Mouse (Mus musculus) adrenal gland (tissue): ENCODE measurements at regions not wholly inside any gene's neighbourhood (a gene's known extent, or its start where the extent isn't known, plus 50 kb on each side); places are given as distances from the start of the nearest gene placed in this dataset.
"Not testable (repeated sequence)": the region's sequence is repeated elsewhere in the genome, so short reads cannot be mapped to it uniquely, and the experiment has no call there.

Experiments
- intact Hi-C: fragments of 180-260 bp; cut with DNase I; formaldehyde crosslinking; loops from one replicate; pipeline ENCODE4 v1.15.1; 2025

GRCm38 (mm10) chr6:100428759-100429158 is 141.5 kb upstream of the Rybp start:
- intact Hi-C loops: no loop called here

- intact Hi-C loops: no loop called here
Observed at GRCm38 (mm10) chr6:100425551-100425950, 138.3 kb upstream of the Rybp start.

GRCm38 (mm10) chr6:100424788-100425403 is 137.6 kb upstream of the Rybp start:
- intact Hi-C loops: no loop called here

DNA sequence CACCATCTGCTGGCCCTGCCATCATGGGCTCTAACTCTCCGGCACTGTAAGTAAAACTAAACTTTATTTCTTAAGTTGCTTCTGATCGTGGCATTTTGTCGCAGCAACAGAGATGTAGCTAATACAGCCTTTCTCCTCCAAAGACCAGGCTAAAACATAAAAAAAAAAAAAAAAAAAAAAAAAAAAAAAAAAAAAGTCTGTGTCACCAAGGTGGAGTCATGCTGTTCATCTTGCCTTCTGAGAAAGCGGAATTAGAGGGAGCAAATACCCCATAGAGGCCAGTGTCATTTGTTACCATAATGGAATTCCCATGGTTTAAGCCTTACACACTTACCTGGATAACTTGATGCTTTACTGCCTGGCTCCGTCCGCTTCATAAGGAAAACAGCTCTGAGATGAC is 136.9 kb upstream of the Rybp start:
- intact Hi-C loops: no loop called here

DNA sequence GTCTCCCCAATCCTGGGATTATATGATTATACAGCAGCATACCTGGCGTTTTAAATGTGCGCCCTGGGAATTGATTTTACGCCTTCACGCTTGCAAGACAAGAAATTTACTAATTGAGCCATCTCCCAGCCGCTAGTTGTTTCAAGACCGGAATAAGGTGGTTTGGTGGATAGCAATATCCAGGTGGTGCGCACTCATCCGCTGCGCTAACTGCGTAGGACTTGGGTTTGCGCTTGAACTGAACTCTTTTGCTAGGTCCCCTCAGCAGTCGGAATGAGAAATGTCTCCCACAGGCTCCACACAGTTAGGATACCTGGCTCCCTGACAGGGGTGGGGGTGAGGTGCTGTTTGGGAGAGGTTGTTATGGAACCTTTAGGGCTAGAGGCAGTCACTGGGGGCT is 136.4 kb upstream of the Rybp start:
- intact Hi-C loops: no loop called here

DNA sequence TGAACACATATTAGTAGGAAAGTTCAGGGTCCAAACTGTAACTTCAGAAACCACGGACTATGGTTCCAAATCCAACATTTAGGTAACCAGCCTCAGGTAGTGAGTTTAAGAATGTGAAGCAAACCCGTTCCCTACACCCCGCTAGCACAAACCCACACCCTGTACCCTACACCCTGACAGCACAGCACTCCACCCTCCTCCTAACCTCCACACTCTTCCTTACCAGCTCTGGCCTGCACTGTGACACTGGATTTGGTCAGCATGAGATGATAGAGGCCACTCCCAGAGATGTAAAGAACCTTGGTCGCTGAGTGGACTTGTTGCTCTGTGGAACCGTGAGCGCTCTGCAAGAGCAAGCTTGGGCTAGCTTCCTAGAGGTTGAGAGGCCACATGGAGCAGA is 135.3 kb upstream of the Rybp start:
- intact Hi-C loops: no loop called here

DNA sequence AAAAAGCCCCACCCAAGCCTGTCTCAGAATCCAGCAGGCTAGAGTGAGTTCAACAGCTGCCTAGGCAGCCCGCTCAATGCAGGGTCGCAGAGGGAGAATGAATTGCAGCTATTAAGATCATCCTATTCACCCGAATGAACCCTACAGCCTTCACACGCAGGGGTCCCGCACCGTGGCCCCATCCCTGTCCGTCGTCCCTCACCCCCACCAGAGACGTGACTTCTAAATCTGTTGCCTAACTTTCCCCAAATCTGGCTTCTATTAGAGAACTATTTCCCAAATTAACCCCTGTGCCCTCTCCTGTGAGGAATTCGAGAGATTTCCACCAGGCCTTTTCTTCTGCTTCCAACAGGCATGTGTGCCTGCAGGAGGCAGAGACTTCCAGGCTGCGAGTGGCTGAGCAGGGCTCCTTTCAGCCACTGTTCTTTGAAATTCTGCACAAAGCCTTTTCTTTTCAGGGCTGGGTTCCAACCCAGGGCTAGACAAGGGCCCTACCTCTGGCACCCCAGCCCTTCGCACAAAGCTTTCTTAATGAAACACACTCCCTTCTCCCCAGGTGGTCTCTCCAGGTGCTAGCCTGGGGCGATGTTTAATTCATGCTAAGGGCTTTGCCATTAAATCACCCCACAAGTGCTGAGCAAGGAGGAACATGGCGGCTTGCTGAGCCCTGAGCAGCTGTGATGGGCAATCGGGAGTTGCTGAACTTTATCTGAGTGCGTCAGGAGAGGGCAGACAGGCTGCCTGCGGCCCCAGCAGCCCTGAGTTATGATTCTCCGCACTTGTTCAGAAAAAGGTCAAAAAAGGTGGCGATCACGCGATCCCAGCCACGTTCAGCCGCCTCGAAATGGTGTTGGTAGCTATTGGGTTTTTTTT is 134.7 kb upstream of the Rybp start:
- intact Hi-C loops: no loop called here

- intact Hi-C loops: no loop called here
Observed at GRCm38 (mm10) chr6:100420602-100421001, 133.3 kb upstream of the Rybp start.

DNA sequence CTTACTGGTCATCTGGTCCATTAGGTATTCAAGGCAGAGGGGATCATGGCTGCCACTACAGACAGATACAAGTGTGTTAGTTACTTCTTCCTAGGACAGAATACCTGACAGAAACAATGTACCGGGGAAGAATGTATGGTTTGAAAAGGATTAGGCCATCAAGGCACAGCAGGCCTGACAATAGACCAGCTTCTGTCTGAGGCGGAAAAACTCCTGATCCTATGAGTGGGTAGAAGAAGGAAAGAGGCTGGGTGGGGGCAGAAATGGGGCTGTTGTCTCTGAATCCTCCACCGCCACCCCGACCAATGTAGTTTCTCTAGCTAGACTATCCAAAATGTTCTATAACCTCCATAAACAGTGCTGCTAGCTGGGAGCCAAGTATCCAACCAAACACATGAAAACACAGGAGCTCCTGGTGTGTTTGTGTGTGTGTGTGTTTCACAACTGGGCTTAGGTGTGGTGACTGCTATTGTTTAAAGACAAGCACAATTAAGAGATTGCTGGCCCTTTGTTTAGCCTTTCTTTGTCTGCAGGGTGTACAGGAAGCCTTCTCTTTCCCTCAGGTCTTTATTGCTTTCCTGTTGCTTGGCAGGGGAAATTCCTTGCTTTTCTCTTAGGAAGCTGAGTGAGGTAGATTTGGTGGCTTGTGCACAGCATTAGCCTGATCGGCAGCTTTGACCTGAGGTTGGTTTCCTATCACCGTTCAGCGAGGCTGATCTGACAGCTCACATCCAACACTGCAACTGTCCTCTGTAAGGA is 132.7 kb upstream of the Rybp start:
- intact Hi-C loops: no loop called here

DNA sequence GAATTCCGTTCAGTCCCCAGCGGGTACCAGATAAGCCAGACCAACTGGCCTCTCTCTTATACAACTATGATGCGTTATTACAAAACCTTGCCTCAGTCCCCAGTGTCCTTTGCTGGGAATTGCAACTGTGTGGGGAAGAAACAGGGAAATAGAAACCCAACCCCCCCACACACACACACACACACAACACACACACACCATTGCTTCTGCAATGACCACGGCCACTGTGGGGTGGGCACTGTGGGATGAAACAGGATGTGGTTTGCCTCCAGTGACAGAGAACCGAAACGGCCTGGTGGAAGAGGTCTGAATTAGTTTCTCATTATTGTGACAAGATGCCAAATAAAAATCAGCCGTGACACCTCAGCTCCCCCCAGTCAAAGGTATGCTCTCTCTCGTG is 128.8 kb upstream of the Rybp start:
- intact Hi-C loops: no loop called here

GRCm38 (mm10) chr6:100415514-100415913 is 128.2 kb upstream of the Rybp start:
- intact Hi-C loops: no loop called here

DNA sequence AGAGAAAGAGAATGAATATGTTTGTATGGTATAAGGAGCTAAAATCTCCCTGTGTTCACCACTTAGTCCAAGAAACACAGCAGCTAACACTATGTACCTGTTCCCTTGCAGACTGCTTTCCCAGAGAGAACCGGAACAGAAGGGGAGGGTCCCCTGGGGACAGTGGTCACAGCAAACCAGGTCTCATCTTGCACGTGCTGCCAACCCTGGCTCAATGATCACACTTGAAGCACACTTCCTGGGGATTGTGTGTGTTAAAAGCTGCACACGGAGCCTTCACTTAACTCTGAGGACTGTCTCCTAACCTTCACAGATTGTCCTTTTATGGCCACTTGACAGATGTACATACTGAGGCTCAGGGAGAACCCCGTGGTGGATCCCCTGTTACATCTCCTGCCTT is 127.6 kb upstream of the Rybp start:
- intact Hi-C loops: no loop called here

DNA sequence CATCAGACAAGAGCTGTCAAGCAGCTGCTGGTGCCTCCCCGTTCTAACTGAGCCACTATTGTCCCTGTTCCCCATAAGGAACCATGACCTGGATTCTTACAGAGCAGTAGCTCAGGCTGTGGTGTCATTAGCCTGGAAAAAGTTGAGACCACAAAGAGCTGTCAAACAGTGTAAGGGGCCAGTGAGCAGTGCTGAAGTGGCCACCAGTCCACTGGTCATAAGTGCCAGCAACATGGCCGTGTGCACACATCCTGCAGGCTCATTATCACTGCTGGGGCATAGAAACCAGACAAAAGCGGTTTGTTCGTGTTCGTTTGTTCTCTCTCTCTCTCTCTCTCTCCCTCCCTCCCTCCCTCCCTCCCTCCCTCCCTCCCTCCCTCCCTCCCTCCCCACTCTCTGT is 125.2 kb upstream of the Rybp start:
- intact Hi-C loops: no loop called here

DNA sequence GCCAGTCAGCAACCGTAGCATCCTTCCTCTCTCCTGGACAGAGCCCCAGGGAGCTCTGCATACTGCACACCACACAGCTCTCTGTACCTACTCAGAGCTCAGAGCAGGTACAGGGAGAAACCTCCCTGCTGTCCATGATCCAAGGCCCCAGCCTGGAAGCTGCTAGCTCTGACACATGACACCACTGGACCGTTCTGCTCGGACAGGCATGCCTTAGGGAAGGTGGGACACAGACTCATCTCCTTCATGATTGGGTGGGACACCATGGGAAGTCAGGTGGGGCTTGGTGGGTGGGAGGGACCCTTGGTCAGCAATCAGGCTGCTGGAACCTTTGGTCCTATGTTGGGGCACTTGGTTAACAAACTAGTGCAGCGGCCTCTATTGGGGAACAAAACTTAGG is 124.7 kb upstream of the Rybp start:
- intact Hi-C loops: no loop called here

DNA sequence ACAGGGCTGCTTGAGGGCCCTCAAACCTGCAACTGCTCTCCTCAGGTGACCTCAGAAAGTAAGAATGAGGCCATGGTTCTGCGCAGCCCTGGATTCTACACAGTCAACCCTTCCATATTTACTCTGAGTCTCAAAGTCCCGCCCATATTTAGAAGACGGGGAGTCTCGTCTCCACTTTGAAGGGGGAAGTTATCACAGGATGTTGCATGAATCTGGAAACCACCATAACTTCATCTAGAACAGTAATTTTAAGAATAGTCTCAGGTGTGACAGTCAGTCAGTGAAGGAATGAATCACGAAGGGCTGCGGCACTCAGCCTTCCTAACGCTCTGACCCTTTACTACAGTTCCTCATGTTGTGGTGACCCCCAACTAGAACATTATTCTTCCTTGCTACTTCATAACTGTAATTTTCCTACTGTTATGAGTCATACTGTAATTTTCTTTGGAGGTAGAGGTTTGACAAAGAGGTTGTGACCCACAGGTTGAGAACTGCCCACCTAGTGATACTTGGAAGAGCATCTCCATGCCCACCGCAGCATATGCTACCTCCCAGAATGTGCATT is 122.9 kb upstream of the Rybp start:
- intact Hi-C loops: no loop called here

- intact Hi-C loops: no loop called here
Observed at GRCm38 (mm10) chr6:100408826-100409225, 121.5 kb upstream of the Rybp start.

- intact Hi-C loops: no loop called here
Observed at GRCm38 (mm10) chr6:100406504-100406903, 119.2 kb upstream of the Rybp start.

- intact Hi-C loops: no loop called here
Observed at GRCm38 (mm10) chr6:100404161-100404560, 116.9 kb upstream of the Rybp start.

- intact Hi-C loops: no loop called here
Observed at GRCm38 (mm10) chr6:100402716-100403115, 115.4 kb upstream of the Rybp start.

DNA sequence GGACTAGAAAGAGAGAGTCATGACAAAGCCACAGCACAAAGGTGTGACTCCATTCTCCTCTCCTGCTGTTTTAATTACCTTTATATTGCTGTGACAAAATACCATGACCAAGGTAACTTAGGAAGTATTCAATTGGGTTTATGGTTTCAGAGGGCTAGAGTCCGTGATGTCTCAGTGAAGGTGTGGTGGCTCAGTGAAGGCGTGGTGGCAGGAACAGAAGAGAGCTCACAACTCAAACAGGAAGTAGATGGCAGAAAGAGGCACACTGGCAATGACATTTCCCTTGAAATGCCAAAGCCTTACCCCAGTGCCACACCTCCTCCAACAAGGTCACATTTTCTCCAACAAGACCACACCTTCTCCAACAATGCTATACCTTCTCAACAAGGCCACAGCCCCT is 114.4 kb upstream of the Rybp start:
- intact Hi-C loops: no loop called here

- intact Hi-C loops: not testable (repeated sequence)
Observed at GRCm38 (mm10) chr6:100399387-100399786, 112.1 kb upstream of the Rybp start.
